Mouse (Mus musculus): Measurements from ENCODE around the gene Olfr94.

DNA sequence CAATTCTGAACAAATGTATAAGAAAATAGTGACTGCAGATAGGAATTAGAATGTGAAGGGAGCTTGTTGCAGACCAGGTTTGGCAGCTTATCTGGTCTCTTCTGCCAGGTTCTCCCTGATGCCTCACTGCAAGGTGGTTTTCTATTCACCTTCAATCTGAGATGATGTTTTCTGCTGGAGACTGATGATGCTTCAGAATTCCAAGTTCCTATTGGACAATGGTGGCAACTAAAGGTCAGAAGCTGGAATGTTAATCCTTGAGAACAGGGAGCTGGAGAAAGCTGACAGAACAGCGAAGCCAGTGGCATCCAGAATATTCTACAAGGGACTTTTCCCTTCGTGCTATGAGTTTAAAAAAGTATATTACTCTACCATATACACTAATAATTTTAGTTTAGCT lies 10.1 kb downstream of the Olfr94 start:
- TF ChIP-seq POLR2A (IDR thresholded peaks at IDR 0.05; ENCODE audit: extremely low read depth, insufficient read depth, low read length) (no peak), CTCF (IDR thresholded peaks at IDR 0.05; ENCODE audit: extremely low read depth, insufficient read depth, low read length) (no peak)
